ENCODE assay signal across 8 mouse cellular contexts in the genomic region with DNA sequence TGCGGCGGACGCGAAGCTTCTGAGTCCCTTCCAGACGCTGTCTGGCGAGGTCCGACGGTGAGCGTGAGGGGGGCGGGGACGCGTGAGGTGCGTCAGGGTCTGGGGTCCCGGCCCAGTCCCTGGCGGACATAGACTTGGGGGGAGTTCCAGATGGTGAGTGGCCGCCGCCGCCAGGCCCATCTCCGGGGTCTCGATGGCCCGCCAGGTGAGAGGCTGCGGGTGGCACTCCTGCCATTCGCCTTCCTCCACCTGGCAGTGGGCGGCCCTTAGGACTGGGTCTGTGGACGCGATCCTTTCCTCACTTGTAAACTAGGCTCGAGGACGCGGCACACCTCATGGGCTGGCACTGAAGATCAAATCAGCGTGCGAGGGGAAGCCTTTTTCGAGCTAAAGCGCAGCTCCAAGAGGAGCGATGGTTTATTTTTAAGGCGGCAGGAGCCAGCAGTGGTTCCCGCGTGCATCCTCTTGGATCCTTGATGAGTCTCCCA. TPM values are rescaled to one million over a fixed set of nuclear protein-coding genes. Genes with fewer than 3 reads are reported as not detected.
DNase-seq lines count a peak whose midpoint lies in the region; ATAC-seq lines count a peak whose summit lies in the region.

No protein-coding gene starts in this region.

- peak overlapping the region; percentile 85 for H3K4me3 ChIP-seq in forebrain, embryonic 12.5 days (replicated peaks)
- peak overlapping the region; percentile 75 for H3K4me3 ChIP-seq in kidney, embryonic 14.5 days (ENCODE audit: low read length)
- peak overlapping the region; percentile 88 for H3K4me3 ChIP-seq in stomach, embryonic 14.5 days (ENCODE audit: low read depth, low read length)

- no peaks in the 10 kb centered on the region for H3K27me3 ChIP-seq in forebrain, embryonic 12.5 days
- H3K27me3 ChIP-seq in kidney, embryonic 14.5 days (ENCODE audit: control insufficient read depth, insufficient read depth, low read length) = no peaks in the 10 kb centered on the region
- H3K27me3 ChIP-seq in stomach, embryonic 14.5 days (ENCODE audit: control insufficient read depth, insufficient read depth, low read length) = no peaks in the 10 kb centered on the region

- peak overlapping the region; percentile 80 for H3K9ac ChIP-seq in forebrain, embryonic 12.5 days
- peak overlapping the region; percentile 76 for H3K9ac ChIP-seq in kidney, embryonic 14.5 days (ENCODE audit: low read depth, low read length)
- H3K9ac ChIP-seq in stomach, embryonic 14.5 days (replicated peaks; ENCODE audit: low read depth, low read length) = peak overlapping the region; percentile 72

- peak; percentile 53 for DNase-seq in retina, embryonic 14.5 days (ENCODE audit: low spot score)
- no peak for DNase-seq in retina, postnatal 1 day
- peak; percentile 24 for DNase-seq in adipocyte (ENCODE audit: low spot score)
- peak; percentile 50 for DNase-seq in lung, postnatal 25 days (ENCODE audit: low spot score)
- DNase-seq in cerebellum, postnatal 10 days = no peak

- peak overlapping the region; percentile 83 for H3K27ac ChIP-seq in forebrain, embryonic 12.5 days
- peak overlapping the region; percentile 66 for H3K27ac ChIP-seq in kidney, embryonic 14.5 days (ENCODE audit: low read depth, low read length)
- peak overlapping the region; percentile 78 for H3K27ac ChIP-seq in stomach, embryonic 14.5 days (ENCODE audit: low read length)

- H3K4me1 ChIP-seq in forebrain, embryonic 12.5 days = peaks cover 17% of the 10 kb centered on the region
- peaks cover 11% of the 10 kb centered on the region; the same call in 1 of the 2 replicates for H3K4me1 ChIP-seq in kidney, embryonic 14.5 days (ENCODE audit: control insufficient read depth, insufficient read depth, low read length)
- H3K4me1 ChIP-seq in stomach, embryonic 14.5 days (ENCODE audit: control insufficient read depth, insufficient read depth, low read length) = peaks cover 9% of the 10 kb centered on the region; the same call in 1 of the 2 replicates

- H3K9me3 ChIP-seq in forebrain, embryonic 12.5 days = no peaks in the 10 kb centered on the region
- H3K9me3 ChIP-seq in kidney, embryonic 14.5 days (ENCODE audit: control insufficient read depth, low read length) = no peaks in the 10 kb centered on the region
- no peaks in the 10 kb centered on the region for H3K9me3 ChIP-seq in stomach, embryonic 14.5 days (ENCODE audit: control insufficient read depth, low read depth, low read length)

- H3K4me2 ChIP-seq in forebrain, embryonic 12.5 days = peak overlapping the region; percentile 79
- H3K4me2 ChIP-seq in kidney, embryonic 14.5 days (replicated peaks; ENCODE audit: low read depth, low read length) = peak overlapping the region; percentile 52
- H3K4me2 ChIP-seq in stomach, embryonic 14.5 days (replicated peaks; ENCODE audit: low read depth, low read length) = peak overlapping the region; percentile 72

- ATAC-seq in forebrain, embryonic 12.5 days (ENCODE audit: low FRiP score) = peak; percentile 90
- ATAC-seq in kidney, embryonic 14.5 days (ENCODE audit: low FRiP score, low TSS enrichment) = peak; percentile 91
- peak; percentile 85 for ATAC-seq in stomach, embryonic 14.5 days (ENCODE audit: insufficient number of reproducible peaks, insufficient read depth, low FRiP score, low read depth)

- H3K36me3 ChIP-seq in forebrain, embryonic 12.5 days (replicated peaks) = peaks cover 30% of the 10 kb centered on the region
- H3K36me3 ChIP-seq in kidney, embryonic 14.5 days (ENCODE audit: control insufficient read depth, insufficient read depth, low read length) = peaks cover 24% of the 10 kb centered on the region
- H3K36me3 ChIP-seq in stomach, embryonic 14.5 days (ENCODE audit: control insufficient read depth, insufficient read depth, low read length) = peaks cover 10% of the 10 kb centered on the region

- WGBS in forebrain, embryonic 12.5 days = under 1% methylated on average over 37 of the region's 37 CpGs
- under 1% methylated on average over 35 of the region's 37 CpGs for WGBS in kidney, embryonic 14.5 days
- under 1% methylated on average over 37 of the region's 37 CpGs for WGBS in stomach, embryonic 14.5 days

RNA-seq across cellular contexts. Expression of gene Lmbrd2, which starts 0.4 kb away (rescaled TPM):
- polyA plus RNA-seq in forebrain, embryonic 12.5 days (2016; fragmentation: Nextera tagmentation; extraction: Ambion mirVana) = 3.9 and 4.5 TPM in 2 replicates
- polyA plus RNA-seq in kidney, embryonic 14.5 days (2014; fragmentation: Nextera tagmentation; extraction: Ambion mirVana) = 5.8 and 5.9 TPM in 2 replicates
- 7.0 and 7.9 TPM in 2 replicates for polyA plus RNA-seq in stomach, embryonic 14.5 days (2014; fragmentation: Nextera tagmentation; extraction: Ambion mirVana)

RNA-seq across cellular contexts. Expression of gene Skp2, which starts 14.5 kb away (rescaled TPM):
- polyA plus RNA-seq in forebrain, embryonic 12.5 days (2016; fragmentation: Nextera tagmentation; extraction: Ambion mirVana) = 113 and 122 TPM in 2 replicates
- 73.2 and 104 TPM in 2 replicates for polyA plus RNA-seq in kidney, embryonic 14.5 days (2014; fragmentation: Nextera tagmentation; extraction: Ambion mirVana)
- polyA plus RNA-seq in stomach, embryonic 14.5 days (2014; fragmentation: Nextera tagmentation; extraction: Ambion mirVana) = 70.8 and 73.4 TPM in 2 replicates

Comparison
In these comparisons a context has a peak if more than half of its experiments do, and no peak if none do; other contexts are left out.
1. DNase-seq: peak in retina, embryonic 14.5 days (single experiment), adipocyte (single experiment) and lung, postnatal 25 days (single experiment); none in retina, postnatal 1 day (single experiment) and cerebellum, postnatal 10 days (0 of 2).
2. Peak in every context shown above with its lines, with median percentiles within 50 percentile points of each other: ATAC-seq, H3K27ac ChIP-seq, H3K4me2 ChIP-seq, H3K4me3 ChIP-seq and H3K9ac ChIP-seq.